Mouse (Mus musculus) spleen, adult 2 months (tissue): ENCODE data around the gene Cd274. TPM values are rescaled to one million over a fixed set of nuclear protein-coding genes. Genes with fewer than 3 reads are reported as not detected.

Experiments used
- DNase-seq, 2 experiments: peaks; one replicate each; pipeline versions ENCODE4 v3.0.0 to v3.0.0-alpha.2; 2012 to 2021; ENCODE audit warnings: low spot score in 2 of 2, low read depth in 1 of 2
- H3K27ac ChIP-seq: fragments of 200-500 bp; 2 replicates; pipeline ENCODE4 v1.5.1; 2012; ENCODE audit warnings: low read length, inconsistent platforms; ENCODE audit not compliant: insufficient read depth
- H3K27me3 ChIP-seq: fragments of 200-500 bp; 2 replicates; pipeline ENCODE4 v1.6.1; 2012; ENCODE audit warnings: mild to moderate bottlenecking, moderate library complexity, low read length, inconsistent platforms; ENCODE audit not compliant: control insufficient read depth, insufficient read depth
- H3K36me3 ChIP-seq: fragments of 200-500 bp; 2 replicates; pipeline ENCODE4 v1.6.1; 2012; ENCODE audit warnings: mild to moderate bottlenecking, low read length, inconsistent platforms; ENCODE audit not compliant: control insufficient read depth, insufficient read depth
- H3K4me1 ChIP-seq: fragments of 200-500 bp; 2 replicates; pipeline ENCODE4 v1.6.1; 2011; ENCODE audit warnings: inconsistent platforms; ENCODE audit not compliant: control insufficient read depth, insufficient read depth, insufficient read length
- H3K4me3 ChIP-seq: fragments of 200-500 bp; 2 replicates; pipeline ENCODE4 v1.5.1; 2011; ENCODE audit warnings: mild to moderate bottlenecking, inconsistent platforms; ENCODE audit not compliant: insufficient read depth, insufficient read length; ENCODE audit errors: extremely low read depth
- CTCF ChIP-seq: fragments of 200-500 bp; IDR thresholded peaks from 2 replicates; pipeline ENCODE4 v1.5.1; 2011; ENCODE audit warnings: mild to moderate bottlenecking, inconsistent platforms; ENCODE audit not compliant: insufficient read depth, insufficient read length, insufficient replicate concordance; ENCODE audit errors: extremely low read depth
- POLR2A ChIP-seq: fragments of 200-500 bp; IDR thresholded peaks from 2 replicates; pipeline ENCODE4 v1.6.1; 2011; ENCODE audit warnings: low read depth, low read length, inconsistent platforms
- WGBS: fragments of 180-500 bp; shearing (Covaris S2); methylation state at CpG from one replicate; pipeline ENCODE4 v1.1.7; 2018; 5-methylcytosine and 5-hydroxymethylcytosine counted together
- polyA plus RNA-seq: library from polyadenylated mRNA; depleted of rRNA; stranded (reverse); fragments of >200 nt; gene quantifications from 2 replicates; pipeline ENCODE4 v1.2.3, GENCODE M21; 2012; rRNA removed

Gene Cd274
- 10.4 and 11.0 TPM in 2 replicates for polyA plus RNA-seq

GRCm38 (mm10) chr19:29366969-29367622 is at the start of gene Cd274, which contains the start of gene Plgrkt:
Gene Cd274, plus strand, starts transcription at chr19:29367455.
Gene Plgrkt, minus strand, starts transcription at chr19:29367390.
- under 1% methylated on average over 26 of the region's 26 CpGs for WGBS
- Histone ChIP-seq H3K4me1 (peaks cover 9% of the 10 kb centered on the region), H3K27me3 (no peaks in the 10 kb centered on the region), H3K4me3 (peak within 1 kb of the TSS; percentile 74), H3K27ac (peak within 1 kb of the TSS; percentile 94), H3K36me3 (no peaks in the 10 kb centered on the region)
- peak; percentile 90 to 91 for DNase-seq
- TF ChIP-seq CTCF (no peak), POLR2A (peak; percentile 91)

DNA sequence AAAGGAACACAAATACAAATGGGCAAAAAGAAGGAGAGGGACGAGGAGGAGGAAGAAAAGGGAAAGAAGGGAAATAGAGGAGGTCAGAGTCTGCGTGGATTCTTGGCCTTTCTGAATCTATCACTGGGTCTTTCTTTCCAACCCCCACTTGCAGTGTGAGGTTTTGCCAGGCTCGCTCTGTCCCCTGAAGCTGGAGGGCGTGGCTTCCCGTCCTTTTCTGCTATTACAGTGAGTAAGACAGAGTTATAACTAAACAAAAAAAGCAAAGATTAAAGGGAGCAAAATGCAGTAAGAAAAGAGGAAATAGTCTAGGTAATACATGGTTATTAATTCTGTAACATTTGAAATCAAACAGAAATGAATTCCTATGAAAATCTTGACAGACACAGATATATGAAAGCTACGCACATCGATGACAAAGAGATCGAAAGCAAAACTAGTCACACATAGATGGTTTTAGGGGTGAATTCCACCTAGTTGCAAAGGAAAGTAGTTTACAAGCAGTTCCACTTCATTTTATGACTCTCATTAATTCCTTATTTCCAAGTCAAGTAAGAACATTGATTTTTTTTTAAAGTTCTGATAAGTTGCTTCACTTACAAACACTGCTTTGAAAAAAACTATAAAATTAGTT is 43.7 kb upstream of the Cd274 start:
- no peaks in the 10 kb centered on the region for H3K27me3 ChIP-seq
- peak; percentile 13 to 43 for DNase-seq
- no peak overlapping the region for H3K27ac ChIP-seq
- peak overlapping the region; percentile 57 for H3K4me3 ChIP-seq
- H3K36me3 ChIP-seq: no peaks in the 10 kb centered on the region
- 8% methylated on average over 8 of the region's 8 CpGs for WGBS
- peaks cover 4% of the 10 kb centered on the region; the same call in 1 of the 2 replicates for H3K4me1 ChIP-seq
- TF ChIP-seq POLR2A (no peak), CTCF (no peak)

DNA sequence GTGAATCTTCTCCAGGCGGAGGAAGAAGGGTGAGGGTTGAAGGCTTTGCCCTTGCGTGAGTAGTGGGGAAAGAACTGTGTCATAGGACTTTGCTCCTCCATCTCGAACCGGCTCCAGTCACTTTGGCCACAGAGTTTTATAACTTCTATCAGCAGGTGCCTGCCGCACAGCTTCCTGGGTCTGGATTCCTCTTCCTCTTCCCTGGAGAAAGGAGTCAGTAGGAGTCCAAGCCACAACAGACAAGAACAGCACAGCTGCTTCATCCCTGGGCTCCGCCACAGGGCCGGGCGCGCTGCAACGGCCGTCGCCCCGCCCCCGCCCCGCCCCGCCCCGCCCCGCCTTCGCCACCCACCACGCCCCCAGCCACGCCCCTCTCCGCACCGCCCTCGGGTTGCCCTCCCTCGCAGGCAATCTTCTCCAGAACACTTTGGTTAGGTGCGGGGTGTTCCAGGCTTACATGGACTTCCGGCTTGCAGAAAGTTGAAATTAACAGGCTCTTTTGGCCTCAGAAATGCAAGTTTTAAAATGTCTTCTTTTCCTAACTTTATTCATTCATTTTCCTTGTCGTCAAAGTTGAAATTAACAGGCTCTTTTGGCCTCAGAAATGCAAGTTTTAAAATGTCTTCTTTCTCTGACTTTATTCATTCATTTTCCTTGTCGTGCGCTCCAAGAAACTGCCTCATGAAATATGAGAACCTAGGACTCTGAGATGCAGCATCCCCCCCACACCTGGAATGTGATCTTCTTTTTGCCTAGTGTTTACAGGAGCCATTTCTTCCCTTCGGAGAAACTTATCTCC is 42.0 kb upstream of the Cd274 start, which contains the start of gene Insl6:
Insl6 (minus strand) TSS at position 304 of the 799 bp plus-strand sequence.
- H3K27me3 ChIP-seq: no peaks in the 10 kb centered on the region
- DNase-seq: peak; percentile 11 to 67
- peak within 1 kb of the TSS; percentile 60 for H3K4me3 ChIP-seq
- 6% methylated on average over 21 of the region's 31 CpGs for WGBS
- peaks cover 4% of the 10 kb centered on the region; the same call in 1 of the 2 replicates for H3K4me1 ChIP-seq
- no peak; the same call in 1 of the 2 replicates for TF ChIP-seq POLR2A
- TF ChIP-seq CTCF: no peak
- H3K27ac ChIP-seq: no peak within 1 kb of the TSS
- no peaks in the 10 kb centered on the region for H3K36me3 ChIP-seq

DNA sequence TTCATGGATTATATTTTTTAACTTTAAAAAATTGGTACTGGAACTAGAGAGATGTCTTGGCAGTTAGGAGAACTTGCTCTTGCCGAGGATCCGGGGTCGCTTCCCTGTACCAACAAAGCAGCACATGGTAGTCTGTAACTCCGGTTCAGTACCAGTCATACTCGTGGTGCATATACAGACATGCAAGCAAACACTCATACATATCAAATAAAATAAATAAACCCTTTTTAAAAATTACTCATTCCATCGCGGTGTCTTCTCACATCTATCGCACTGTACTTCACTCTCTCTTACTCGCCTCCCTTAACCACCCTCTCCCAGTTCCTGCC is 41.4 kb upstream of the Cd274 start:
- Histone ChIP-seq H3K4me1 (peaks cover 4% of the 10 kb centered on the region; the same call in 1 of the 2 replicates), H3K27me3 (no peaks in the 10 kb centered on the region), H3K4me3 (no peak overlapping the region), H3K27ac (no peak overlapping the region), H3K36me3 (no peaks in the 10 kb centered on the region)
- no peak for DNase-seq
- 70% methylated on average over 9 of the region's 9 CpGs for WGBS
- TF ChIP-seq CTCF: no peak
- TF ChIP-seq POLR2A: no peak

DNA sequence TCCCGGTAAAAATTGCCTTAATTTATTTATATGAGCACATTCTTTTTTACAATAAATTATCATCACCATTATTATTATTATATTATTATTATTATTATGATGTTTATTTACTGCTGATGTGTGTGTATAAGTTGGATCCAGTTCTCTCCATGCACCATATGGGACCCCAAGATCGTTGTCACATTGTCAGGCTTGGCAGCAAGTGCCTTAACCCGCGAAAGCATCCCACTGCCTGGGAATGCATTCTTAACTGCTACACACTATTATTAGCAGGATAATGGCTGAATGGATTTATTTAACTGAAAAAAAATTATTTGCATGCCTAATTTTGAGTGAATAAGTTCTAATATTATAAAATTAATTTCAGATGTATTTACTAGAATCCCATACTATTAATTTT is 40.9 kb upstream of the Cd274 start:
- TF ChIP-seq POLR2A (no peak), CTCF (no peak)
- Histone ChIP-seq H3K27me3 (no peaks in the 10 kb centered on the region), H3K4me3 (no peak overlapping the region), H3K36me3 (no peaks in the 10 kb centered on the region), H3K27ac (no peak overlapping the region), H3K4me1 (peaks cover 4% of the 10 kb centered on the region; the same call in 1 of the 2 replicates)
- DNase-seq: no peak
- 94% methylated on average over 4 of the region's 4 CpGs for WGBS

DNA sequence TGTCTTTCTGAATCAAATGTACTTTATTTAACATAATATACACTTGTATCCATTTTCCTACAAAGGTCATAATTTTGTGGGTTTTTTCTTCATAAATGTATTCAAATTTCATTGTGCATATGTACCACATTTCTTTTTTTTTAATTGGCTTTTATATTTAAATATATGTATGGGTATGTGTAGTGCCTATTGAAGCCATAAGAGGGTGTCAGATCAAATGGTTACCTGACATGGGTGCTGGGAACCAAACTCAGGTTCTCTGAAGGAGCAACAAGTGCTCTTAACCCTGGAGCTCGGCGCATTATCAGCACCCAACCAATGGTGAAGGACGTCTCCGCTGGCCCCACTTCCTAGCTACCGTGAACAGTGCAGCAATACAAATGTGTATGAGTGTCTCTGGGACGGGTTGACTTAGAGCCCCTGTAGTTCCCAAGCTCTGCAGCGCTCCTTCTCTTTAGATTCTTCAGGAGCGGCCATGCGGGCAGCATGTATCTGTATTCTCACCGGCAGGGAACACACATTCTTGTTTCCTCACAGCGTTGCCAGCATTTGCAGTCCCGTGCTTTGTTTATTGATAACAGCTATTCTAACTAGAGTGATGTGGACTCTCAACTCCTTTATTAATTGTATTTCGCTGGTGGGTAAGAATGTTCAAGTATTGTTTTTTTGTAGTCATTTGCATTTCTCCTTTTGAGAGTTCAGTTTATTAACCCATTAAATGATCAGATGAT is 40.3 kb upstream of the Cd274 start:
- WGBS: 92% methylated on average over 13 of the region's 13 CpGs
- TF ChIP-seq CTCF: no peak
- TF ChIP-seq POLR2A: no peak
- no peak for DNase-seq
- Histone ChIP-seq H3K4me1 (peaks cover 4% of the 10 kb centered on the region; the same call in 1 of the 2 replicates), H3K27ac (no peak overlapping the region), H3K36me3 (no peaks in the 10 kb centered on the region), H3K27me3 (no peaks in the 10 kb centered on the region), H3K4me3 (no peak overlapping the region)
